Mouse (Mus musculus): ENCODE data around the gene Arid1a. TPM values are rescaled to one million over a fixed set of nuclear protein-coding genes. Genes with fewer than 3 reads are reported as not detected.

Gene Arid1a
- total RNA-seq, 2 experiments from 2014 or later, result 27.0 to 106 TPM

GRCm38 (mm10) chr4:133735282-133735681 is 21.3 kb downstream of the Arid1a start:
- no peak for ATAC-seq (replicated peaks; ENCODE audit: poor library complexity)

- ATAC-seq (replicated peaks; ENCODE audit: poor library complexity), result peak; percentile 33
These were observed 26.4 kb downstream of the Arid1a start for GRCm38 (mm10) chr4:133730122-133730521.

DNA sequence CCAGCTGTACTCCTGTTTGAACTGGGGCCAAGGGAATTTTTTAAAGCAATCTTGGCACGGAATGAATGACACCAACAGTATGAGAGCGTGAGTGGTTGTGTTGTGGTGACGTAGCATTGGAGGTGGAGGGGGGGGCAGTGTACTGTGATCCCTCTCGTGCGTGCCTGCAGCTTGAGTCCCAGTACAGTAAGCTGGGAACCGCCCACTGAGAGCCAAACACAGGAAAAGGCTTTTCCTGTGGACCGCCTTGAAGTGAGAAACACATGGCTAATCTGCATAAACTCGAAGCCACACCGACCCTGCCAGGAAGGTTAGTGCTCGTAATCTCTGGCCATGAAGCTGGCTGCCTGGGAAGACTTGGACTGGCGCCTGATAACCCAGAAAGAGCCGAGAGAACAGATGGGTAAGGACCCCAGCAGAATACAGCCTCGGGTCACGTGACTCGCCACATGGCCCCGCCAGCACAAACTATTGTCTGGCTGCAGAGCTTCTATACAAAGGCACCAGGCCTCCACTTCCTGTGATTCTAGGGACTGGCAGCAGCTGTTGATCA is 27.0 kb downstream of the Arid1a start:
- ATAC-seq (replicated peaks; ENCODE audit: poor library complexity), result peak; percentile 88

GRCm38 (mm10) chr4:133729007-133729406 is 27.6 kb downstream of the Arid1a start:
- no peak for ATAC-seq (replicated peaks; ENCODE audit: poor library complexity)

GRCm38 (mm10) chr4:133728256-133728655 is 28.3 kb downstream of the Arid1a start:
- ATAC-seq (replicated peaks; ENCODE audit: poor library complexity), result no peak

- no peak for ATAC-seq (replicated peaks; ENCODE audit: poor library complexity)
These were observed 30.9 kb downstream of the Arid1a start for GRCm38 (mm10) chr4:133725706-133726105.

- no peak for ATAC-seq (replicated peaks; ENCODE audit: poor library complexity)
These were observed 36.8 kb downstream of the Arid1a start for GRCm38 (mm10) chr4:133719791-133720190.

DNA sequence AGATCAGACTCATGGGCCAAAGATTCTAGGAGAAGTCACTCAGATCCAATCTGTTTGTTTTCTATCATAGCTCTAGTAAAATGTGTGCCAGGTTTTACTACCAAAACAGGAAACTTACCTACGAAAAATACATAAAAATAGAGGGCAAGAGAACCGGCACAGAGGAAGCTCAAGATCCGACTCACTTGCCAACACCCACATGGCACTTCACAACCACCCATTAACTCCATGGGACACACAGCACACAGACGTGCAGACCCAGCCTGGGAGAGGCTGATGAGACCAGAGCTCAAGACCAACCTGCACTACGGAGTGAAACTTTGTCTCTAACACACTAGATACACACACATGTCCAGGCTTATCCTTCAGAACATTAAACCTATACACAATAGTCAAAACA is 43.8 kb downstream of the Arid1a start:
- ATAC-seq (replicated peaks; ENCODE audit: poor library complexity), result no peak

DNA sequence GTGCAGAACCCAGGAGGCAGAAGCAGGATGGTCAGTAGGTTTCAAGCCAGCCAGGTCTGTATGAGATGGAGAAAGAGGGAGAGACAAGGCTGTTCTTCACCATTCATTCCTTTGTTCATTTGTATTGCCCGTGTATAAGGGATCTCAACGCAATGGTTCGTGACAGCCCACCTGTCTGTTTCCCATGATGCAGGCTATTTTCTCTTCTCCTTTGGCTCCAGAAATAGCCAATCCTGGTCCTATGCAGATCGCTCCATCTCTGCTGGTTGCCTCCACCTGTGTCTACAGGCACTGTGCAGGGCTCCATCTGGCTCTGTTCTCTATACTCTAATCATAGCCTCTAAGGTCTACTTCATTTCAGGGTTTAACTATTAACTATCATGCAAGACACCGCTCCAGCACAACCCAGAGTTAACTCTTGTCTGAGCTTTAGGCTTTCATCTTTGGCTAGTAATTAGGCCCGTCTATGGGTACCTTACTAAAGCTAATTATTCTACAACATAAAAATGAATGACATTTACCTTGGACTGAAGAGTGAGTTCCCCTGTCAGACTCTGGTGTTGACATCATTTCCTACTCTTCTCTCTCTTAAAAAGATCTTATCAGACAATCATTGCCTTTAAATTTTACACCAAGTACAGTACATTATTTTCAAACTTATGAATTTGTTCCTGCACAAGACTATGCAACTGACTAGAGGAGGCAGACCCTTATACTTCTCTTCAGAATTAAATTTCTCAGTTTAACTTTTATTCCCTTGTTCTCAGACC is 45.1 kb downstream of the Arid1a start:
- no peak for ATAC-seq (replicated peaks; ENCODE audit: poor library complexity)

- ATAC-seq (replicated peaks; ENCODE audit: poor library complexity), result no peak
These were observed 47.2 kb downstream of the Arid1a start for GRCm38 (mm10) chr4:133709395-133709794.

DNA sequence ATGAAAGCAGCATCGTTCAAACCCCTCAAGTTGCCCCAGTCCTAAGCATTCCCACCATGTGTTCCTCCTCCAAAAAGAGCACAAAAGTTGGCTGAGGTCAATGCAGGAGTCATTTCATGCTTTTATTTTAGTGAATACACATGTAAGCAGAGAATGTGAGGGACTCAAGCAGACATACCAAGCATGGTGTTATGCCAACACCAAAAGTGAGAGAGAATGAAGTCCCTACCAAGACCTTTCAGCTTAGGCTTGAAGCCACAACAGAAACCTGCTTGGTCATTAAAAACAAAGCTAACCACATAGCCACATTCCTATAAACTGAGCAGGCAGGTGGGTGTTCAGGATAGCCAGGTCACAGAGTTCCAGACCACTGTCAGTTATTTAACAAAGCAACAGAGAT is 49.1 kb downstream of the Arid1a start:
- no peak for ATAC-seq (replicated peaks; ENCODE audit: poor library complexity)

DNA sequence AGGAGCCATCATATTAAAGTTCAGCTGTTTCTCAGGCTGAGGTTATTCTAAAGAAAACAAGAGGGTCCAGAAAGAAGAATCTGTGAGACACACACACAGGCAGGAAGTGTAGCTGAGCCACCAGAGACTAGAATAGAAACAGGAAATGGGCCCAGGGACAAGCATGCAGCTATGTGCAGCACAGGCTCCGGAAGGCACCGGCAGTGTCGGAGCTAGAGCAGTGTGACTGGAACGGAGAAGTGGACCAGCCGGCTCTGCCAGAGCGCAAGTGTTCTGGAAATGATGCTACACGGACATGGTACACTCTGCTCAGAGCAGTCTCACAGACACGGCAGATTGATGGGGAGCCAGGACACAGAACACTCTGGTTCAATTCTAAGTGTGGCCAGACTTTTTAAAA is 49.6 kb downstream of the Arid1a start:
- peak; percentile 78 for ATAC-seq (replicated peaks; ENCODE audit: poor library complexity)

DNA sequence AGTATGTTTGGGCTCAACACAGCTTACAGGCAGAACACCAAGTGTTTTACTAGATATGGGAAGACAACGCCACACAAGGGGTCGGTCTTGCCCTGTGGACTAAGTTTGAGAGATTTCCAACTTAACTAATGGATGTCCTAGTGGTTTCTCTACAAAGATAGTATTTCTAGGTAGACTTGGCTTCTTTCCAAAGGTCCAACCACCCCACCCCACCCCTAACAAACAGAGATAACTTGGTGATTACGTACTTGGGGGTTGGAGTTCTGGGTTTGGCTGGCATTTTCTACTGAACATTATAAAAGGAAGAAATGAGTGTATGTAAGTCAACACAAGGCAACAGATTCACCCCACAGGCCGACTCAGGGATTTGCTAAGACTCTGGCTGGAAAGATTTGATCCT is 51.5 kb downstream of the Arid1a start:
- peak; percentile 40 for ATAC-seq (replicated peaks; ENCODE audit: poor library complexity)

GRCm38 (mm10) chr4:133700905-133701368 is 55.6 kb downstream of the Arid1a start:
- ATAC-seq (replicated peaks; ENCODE audit: poor library complexity), result no peak

- ATAC-seq (replicated peaks; ENCODE audit: poor library complexity), result peak; percentile 84
These were observed 61.2 kb downstream of the Arid1a start for GRCm38 (mm10) chr4:133695363-133695762.

- ATAC-seq (replicated peaks; ENCODE audit: poor library complexity), result no peak
These were observed 66.3 kb downstream of the Arid1a start for GRCm38 (mm10) chr4:133690252-133690651.

DNA sequence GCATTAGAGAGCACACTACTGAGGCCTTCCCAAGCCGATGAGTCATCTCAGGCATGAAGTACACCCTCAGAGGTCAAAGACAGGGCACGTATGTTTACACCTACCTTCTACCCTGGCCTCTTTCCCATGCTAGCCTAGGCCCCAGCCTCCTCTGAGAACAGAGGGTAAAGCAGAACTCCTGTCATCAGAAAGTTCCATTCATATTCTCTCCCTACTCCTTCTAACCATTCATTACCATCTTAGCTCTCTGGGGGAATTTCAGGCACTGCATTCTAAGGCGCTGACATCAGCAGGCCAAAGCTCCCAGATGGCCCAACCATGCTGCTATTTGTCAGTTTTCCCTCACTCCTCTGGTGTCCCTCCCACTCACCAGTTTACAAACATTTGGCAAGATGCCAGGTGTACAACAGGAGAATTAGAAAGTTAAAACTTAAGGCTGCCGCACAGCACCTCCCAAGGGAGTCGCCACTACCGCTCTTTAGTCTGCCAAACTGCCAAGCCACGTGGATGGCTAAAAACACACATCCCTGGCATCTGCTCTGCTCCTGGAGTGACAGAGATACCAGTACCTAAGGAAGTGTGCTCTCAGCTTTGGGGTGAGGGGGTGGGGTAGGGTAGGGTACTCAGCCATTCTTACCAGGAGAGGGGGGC is 68.0 kb downstream of the Arid1a start:
- peak; percentile 10; the same call in 1 of the 2 replicates for ATAC-seq (replicated peaks; ENCODE audit: poor library complexity)

DNA sequence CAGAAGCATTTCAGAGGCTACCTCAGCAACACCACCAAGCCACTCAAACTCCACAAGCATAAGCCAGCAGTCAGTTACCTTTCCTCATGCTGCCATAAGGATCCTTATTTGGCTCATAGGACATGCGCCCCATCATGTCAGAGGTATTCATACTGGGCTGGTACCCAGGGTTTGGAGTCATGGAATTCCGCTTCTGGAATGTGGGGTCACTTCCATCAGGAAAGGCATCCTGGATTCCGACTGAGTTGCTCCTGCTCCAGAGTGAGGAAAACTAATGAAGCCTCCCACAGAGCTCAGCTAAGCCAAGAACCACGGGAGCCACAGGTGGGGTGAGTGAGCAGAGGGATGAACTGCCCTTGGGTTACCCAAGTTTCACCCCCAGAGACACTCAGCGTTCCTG is 69.4 kb downstream of the Arid1a start:
- ATAC-seq (replicated peaks; ENCODE audit: poor library complexity), result no peak

GRCm38 (mm10) chr4:133686512-133686911 is 70.1 kb downstream of the Arid1a start:
- no peak for ATAC-seq (replicated peaks; ENCODE audit: poor library complexity)

DNA sequence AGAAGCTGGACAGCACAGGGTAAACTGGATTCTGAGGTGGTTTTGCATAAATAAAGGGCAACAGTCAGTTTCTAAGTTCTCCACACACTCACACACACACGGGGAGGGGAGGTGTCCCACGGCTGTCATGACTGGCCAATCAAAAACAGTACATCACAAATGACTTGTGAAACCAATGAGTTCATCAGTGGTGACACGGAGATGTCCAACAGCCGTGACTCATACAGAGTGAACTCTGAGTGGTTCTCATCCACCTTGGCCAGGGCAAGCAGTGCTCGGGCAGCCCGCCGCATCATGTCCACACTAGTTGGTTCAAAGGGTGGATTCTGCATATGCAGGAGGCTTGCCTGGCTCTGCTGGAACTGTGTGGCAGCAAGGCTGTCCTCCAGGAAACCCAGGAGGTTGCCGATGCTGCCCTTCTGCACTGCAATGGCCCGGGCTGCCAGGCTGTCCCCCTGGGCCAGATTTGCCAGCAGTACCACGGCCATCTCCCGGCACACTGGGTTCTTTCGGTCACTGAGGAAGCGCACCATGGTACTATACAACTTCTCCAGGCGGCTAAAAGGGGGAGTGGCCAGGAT is 76.3 kb downstream of the Arid1a start:
- ATAC-seq (replicated peaks; ENCODE audit: poor library complexity), result no peak

GRCm38 (mm10) chr4:133679629-133680028 is 76.9 kb downstream of the Arid1a start:
- ATAC-seq (replicated peaks; ENCODE audit: poor library complexity), result no peak

DNA sequence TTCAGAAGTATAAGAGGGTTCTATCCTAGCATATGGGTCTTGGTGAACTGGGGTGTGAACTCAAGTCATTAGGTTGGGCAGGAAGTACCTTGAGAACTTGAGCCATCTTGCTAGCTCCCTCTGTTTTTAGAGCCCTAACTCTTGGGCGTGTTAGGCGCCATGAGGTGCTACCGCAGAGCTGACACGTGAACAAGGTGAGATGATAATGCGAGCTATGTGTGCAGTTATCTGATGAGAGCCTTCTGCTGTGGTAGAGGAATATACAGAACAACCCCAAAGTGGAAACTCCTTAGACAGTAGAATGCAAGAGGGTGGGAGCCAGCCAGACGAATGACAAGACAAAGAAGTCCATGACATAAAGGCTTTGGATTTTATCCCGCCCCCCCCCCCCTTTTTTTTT is 79.3 kb downstream of the Arid1a start:
- ATAC-seq (replicated peaks; ENCODE audit: poor library complexity), result no peak
